Mouse (Mus musculus) myocyte (in vitro differentiated cells): ENCODE results near the gene Whrn.

Experiments used
- CEBPB ChIP-seq: IDR thresholded peaks from 2 replicates; pipeline ENCODE4 v1.6.1; 2011; ENCODE audit warnings: mild to moderate bottlenecking, moderate library complexity; ENCODE audit not compliant: poor library complexity, insufficient read depth, severe bottlenecking
- E2F4 ChIP-seq: IDR thresholded peaks from one replicate; pipeline ENCODE4 v1.6.1; 2011; ENCODE audit warnings: mild to moderate bottlenecking, control low read depth, moderate library complexity; ENCODE audit not compliant: insufficient read depth
- MAX ChIP-seq: IDR thresholded peaks from one replicate; pipeline ENCODE4 v1.6.1; 2011; ENCODE audit warnings: low read depth, mild to moderate bottlenecking, control low read depth
- MYOD1 ChIP-seq, 3 experiments: IDR thresholded peaks; one replicate each; pipeline ENCODE4 v1.6.1; 2011; ENCODE audit warnings: control low read depth in 2 of 3, low read depth in 2 of 3, mild to moderate bottlenecking in 2 of 3, moderate library complexity in 1 of 3; ENCODE audit not compliant: insufficient read length in 2 of 3, control insufficient read depth in 1 of 3
- MYOG ChIP-seq, 3 experiments: IDR thresholded peaks; one replicate each; pipeline ENCODE4 v1.6.1; 2011; ENCODE audit warnings: control low read depth in 2 of 3, low read depth in 2 of 3, mild to moderate bottlenecking in 2 of 3; ENCODE audit not compliant: insufficient read length in 2 of 3, control insufficient read depth in 1 of 3, insufficient read depth in 1 of 3
- POLR2A ChIP-seq: IDR thresholded peaks from one replicate; pipeline ENCODE4 v1.6.1; 2011; ENCODE audit warnings: low read depth, mild to moderate bottlenecking, control low read depth, moderate library complexity; ENCODE audit not compliant: insufficient read length
- POLR2AphosphoS2 ChIP-seq: IDR thresholded peaks from one replicate; pipeline ENCODE4 v1.6.1; 2011; ENCODE audit warnings: low read depth, control low read depth; ENCODE audit not compliant: insufficient read length
- SRF ChIP-seq: IDR thresholded peaks from one replicate; pipeline ENCODE4 v1.6.1; 2011; ENCODE audit warnings: low read depth; ENCODE audit not compliant: control insufficient read depth, insufficient read length
- TCF12 ChIP-seq: IDR thresholded peaks from one replicate; pipeline ENCODE4 v1.6.1; 2011; ENCODE audit warnings: mild to moderate bottlenecking, control low read depth; ENCODE audit not compliant: poor library complexity, insufficient read depth, severe bottlenecking
- TCF3 ChIP-seq: IDR thresholded peaks from one replicate; pipeline ENCODE4 v1.6.1; 2011; ENCODE audit warnings: low read depth, control low read depth; ENCODE audit not compliant: insufficient read length
- USF1 ChIP-seq: IDR thresholded peaks from one replicate; pipeline ENCODE4 v1.6.1; 2011; ENCODE audit warnings: low read depth, mild to moderate bottlenecking, control low read depth, moderate library complexity

- TF ChIP-seq POLR2AphosphoS2 (no peak), CEBPB (no peak), POLR2A (no peak), E2F4 (no peak), MYOG (IDR thresholded peaks at IDR 0.05; ENCODE audit: control insufficient read depth in 1 of 3, insufficient read depth in 1 of 3, insufficient read length in 2 of 3, low read depth in 2 of 3) (no peak), MAX (no peak), TCF12 (no peak), TCF3 (no peak), MYOD1 (IDR thresholded peaks at IDR 0.05; ENCODE audit: control insufficient read depth in 1 of 3, insufficient read length in 2 of 3, low read depth in 2 of 3) (no peak), USF1 (no peak), SRF (no peak)
Measured at GRCm38 (mm10) chr4:63478036-63478435, 17.8 kb downstream of the Whrn start.
